Mouse (Mus musculus) thymus, postnatal 25 days (tissue): ENCODE results near the gene Hoxc9.

ENCODE experiments used
- DNase-seq: peaks from one replicate; pipeline ENCODE4 v3.0.0; 2022

The Hoxc9 gene

DNA sequence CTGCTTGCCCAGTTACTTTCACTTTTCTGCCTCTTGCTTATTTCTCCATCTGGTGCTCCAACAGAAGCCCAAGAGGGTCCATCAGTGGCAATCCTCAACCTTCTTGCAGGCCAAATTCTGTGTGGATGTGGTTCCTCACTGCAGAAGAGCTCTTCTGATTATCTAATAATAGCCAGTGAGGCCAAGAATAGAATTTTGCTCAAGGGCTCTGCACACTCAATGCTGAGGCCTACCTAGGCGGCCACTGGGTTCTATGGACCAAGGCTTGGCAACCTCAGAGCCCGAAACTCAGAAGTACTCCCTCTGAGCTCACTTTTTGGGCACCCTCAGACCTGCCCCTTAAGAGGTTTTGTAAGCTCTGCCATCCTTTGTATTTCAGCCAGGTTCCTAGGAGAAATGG, 25.1 kb downstream of the Hoxc9 start:
- DNase-seq, result no peak

DNA sequence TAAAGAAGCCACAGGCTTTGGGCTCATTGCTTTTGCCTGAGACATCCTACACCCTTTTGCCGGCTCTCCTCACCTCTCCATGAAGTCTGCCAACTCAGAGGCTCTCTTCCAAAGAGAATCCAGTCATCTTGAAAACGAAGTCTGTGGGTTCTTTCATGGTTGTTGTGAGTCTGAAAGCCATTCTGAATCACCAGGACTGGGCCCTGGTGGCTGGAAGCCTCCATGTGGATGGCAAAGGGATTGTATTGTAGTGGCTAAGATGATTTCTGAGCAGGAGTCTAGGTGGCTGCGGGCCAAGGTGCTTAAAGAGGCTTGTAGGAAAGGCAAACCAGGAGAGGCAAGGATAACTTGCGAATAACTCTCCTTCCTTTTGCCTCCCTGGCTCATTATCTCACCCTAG, 25.9 kb downstream of the Hoxc9 start:
- DNase-seq, result no peak

DNA sequence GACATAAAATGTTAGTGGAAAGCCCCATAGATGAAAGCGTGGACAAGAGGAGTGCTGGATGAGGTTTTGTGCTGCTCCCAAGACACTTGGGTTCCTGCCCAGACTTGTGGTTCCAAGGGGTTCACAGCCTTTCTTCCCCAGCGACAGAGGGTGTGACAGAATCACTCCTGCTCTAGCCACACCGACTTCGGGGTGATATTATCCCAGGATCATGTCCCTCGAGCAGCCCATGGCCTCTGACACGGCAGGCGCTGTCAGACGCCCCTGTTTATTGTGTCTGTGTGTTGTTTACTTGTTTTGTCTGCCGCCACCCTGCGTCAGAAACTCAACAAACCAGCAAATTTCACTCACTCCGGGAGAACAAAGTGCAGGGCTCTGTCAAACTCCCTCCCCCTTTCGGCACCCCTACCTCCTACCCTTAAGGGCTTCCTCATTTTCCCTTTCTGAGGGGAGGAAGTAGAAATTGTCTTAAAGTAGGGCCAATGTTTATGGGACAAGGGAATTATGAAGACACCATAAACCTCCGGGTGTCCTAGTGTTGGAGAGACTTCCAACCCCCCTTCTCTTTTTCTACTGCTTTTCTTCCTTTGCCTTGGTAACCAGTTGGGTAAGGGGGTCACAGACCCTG, 26.7 kb downstream of the Hoxc9 start:
- DNase-seq, result no peak

DNA sequence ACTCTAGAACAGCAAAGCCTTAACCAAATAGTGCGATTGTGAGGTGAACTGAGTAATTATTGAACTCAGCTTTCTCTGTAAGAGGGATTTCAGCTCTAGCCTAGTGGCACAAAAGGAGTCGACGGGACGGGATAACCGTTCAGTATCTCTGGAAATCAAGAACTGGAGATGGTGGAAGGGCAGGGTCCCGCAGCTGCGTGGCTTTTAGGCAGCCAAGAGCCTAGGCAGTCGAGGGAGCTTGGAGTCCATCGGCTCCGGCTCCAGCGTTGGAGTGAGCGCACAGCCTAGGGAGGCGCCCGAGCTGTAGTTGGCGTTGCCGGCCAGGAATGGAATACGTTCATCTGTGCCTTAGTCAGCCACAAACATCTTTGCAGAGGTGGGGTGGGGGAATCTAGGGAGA, 29.1 kb downstream of the Hoxc9 start:
- DNase-seq, result no peak

DNA sequence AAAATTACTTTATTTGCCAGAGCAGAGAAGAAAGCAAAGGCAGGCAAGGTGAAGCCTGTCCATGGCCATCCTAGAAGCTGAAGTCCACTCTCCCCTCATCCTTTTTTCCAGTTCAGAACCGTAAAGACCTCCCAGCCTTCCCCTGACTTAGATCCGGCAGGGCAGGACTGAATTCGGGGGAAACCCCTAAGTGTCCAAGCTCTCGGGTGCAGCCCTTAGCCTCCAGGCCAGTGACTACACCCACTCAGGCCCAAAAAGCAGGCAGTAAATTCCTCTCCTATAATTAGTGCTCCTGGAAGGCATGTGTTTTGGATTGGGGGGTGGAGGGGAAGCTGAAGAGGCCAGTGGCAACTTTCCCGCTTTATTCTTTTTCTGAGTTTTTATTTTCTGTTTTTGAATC, 29.6 kb downstream of the Hoxc9 start:
- no peak for DNase-seq

DNA sequence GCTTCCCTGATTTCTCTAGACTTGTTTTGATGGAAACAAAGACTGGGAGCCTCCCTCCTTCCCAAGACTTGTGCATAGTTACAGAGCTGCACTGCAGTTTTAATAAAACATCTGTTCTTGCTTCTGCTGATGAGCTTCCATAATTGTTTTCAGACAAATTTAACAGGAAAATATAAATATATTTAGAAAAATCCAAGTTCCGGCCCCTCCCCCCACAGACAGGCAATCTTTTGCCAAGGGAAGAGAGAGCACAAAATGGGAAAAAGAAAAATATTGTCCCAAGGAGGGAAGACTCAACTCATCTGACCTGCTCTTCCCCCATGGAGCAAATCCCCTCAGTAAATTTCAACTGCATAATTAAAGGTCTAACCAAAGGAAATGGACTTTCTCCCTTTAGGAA, 30.1 kb downstream of the Hoxc9 start:
- DNase-seq, result no peak

DNA sequence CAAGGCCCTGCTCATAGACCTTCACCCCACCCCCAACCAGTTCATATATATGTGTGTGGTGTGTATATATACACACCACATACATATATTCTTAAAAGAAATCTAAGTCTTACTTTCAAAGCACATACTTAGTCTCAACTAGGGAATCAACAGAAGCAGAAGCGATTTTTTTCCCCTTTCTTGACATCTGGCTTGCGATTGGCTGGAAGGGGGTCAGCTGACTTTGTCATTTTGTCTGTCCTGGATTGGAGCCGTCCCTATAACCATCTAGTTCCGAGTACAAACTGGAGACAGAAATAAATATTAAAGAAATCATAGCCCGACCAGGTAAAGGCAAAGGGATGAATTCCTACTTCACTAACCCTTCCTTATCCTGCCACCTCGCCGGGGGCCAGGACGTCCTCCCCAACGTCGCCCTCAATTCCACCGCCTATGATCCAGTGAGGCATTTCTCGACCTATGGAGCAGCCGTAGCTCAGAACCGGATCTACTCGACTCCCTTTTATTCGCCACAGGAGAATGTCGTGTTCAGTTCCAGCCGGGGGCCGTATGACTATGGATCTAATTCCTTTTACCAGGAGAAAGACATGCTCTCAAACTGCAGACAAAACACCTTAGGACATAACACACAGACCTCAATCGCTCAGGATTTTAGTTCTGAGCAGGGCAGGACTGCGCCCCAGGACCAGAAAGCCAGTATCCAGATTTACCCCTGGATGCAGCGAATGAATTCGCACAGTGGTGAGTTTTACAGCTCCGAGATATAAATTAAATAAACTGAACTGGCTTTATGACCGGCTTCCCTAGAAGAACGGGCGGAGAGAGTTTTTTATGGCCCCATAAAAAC, 33.2 kb downstream of the Hoxc9 start:
- no peak for DNase-seq

DNA sequence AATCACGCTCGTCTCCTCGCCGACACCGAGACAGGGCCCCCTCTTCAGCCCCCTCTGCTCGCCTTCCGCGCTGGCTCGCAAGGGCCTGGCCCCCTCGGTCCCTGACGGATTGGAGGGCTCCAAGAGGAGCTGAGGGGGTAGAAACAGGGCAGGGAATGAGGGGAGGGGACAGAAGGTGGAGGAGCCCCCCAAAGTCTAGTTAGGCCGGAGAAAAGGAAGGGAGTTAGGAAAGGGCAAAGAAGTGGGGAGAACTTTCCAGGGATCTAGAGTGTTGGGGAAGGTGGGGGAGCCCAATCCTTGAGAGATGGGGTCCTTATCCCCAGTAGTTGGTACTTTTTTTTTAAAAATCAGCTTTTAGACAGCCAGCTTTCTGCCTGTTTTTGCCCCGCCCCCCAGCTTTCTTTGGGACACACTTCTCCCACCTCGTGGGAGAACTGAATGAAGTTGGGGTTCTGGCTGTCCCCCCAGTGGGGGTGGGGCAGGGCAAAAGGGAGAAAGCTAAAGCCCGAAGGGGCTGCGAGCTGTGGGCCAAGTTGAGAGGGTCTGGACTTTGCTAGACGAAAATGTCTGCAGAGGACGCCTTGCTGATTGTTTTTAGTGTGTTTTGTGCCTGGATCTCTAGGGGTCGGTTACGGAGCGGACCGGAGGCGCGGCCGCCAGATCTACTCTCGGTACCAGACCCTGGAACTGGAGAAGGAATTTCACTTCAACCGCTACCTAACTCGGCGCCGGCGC, 34.0 kb downstream of the Hoxc9 start:
- DNase-seq, result no peak

DNA sequence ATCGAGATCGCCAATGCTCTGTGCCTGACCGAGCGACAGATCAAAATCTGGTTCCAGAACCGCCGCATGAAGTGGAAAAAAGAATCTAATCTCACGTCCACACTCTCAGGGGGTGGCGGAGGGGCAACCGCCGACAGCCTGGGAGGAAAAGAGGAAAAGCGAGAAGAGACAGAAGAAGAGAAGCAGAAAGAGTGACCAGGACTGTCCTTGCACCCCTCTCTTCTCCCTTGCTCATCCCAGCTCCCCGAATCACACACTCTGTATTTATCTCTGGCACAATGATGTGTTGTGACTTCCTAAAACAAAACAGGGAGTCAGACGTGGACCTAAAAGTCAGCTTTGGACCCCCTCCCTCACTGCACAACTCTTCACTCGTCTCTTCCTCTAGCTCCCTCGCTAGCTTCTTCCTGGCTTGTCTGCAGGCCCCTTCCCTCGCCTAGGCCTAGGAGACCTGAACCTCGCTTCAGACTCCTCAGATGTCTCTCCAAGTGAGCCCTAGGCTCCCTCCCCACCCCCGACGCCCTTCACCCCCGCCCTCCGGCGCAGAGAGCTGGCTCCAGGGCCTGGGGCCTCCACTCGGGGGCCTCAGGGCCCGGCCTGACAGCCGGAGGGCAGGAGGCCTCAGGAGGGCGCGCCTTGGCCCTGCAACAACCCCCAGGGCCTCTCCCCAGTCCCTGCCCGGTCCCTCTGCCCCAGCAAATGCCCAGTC, 34.8 kb downstream of the Hoxc9 start:
- no peak for DNase-seq

DNA sequence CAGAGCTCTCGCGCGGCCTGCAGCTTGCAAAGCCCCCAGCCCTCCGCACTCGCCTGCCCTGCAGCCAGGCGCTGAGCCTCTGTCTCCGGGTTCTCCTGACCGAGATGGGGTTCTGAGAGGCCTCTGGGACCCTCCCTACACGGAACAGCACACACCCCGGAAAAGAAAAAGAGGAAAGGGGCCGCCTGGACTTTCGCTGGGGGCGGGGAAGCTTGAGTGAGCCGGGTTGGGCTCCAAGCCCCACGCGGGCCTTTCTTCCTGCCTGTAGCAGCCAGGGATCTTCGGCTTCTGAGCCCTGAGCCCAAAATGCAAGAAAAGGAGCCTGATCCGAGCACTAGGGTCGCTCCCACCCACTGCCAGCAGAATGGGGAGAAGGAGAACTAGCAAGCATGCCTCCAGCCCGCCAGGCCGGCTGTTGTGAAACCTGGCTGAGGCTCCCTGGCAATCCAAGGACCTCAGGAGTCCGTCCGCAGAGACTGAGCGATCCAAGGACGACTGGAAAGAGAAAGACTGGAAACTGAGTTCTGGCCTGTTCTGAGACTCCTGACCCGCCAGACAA, 35.8 kb downstream of the Hoxc9 start:
- no peak for DNase-seq

DNA sequence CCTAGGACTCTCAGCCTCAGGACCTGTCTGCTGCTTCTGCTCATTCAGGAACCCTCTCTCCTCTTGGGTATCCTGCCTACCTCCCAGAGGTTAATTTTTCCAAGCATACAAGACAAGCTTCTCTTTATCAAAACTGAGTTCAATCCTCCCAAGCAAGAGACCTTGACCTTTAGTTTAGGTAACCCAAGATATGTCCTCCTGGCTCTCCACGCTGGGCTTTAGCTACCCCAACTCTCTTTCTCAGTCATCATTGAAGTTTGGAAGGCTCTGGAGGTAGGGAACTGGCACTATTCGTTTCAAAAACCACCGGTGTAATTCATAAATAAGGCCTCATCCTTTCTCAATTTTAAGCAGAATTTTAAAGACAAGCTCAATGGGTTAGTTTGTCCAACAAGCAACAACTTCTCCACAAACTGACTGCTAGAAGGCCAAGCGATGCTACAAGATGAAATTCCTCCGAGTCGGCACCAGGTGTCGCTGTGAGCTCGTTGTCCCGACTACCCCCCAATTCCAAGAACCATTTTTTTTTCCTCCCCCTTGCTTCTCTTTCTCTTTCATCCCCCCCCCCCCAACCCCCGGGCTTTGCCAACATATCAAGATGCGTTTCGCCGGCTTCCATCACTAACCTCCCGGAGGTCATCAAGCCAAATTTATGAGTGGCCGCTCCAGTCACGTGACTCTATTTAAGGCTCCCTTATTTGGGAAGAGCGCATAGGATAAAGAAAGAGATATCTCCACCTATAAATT, 37.2 kb downstream of the Hoxc9 start:
- DNase-seq, result no peak

DNA sequence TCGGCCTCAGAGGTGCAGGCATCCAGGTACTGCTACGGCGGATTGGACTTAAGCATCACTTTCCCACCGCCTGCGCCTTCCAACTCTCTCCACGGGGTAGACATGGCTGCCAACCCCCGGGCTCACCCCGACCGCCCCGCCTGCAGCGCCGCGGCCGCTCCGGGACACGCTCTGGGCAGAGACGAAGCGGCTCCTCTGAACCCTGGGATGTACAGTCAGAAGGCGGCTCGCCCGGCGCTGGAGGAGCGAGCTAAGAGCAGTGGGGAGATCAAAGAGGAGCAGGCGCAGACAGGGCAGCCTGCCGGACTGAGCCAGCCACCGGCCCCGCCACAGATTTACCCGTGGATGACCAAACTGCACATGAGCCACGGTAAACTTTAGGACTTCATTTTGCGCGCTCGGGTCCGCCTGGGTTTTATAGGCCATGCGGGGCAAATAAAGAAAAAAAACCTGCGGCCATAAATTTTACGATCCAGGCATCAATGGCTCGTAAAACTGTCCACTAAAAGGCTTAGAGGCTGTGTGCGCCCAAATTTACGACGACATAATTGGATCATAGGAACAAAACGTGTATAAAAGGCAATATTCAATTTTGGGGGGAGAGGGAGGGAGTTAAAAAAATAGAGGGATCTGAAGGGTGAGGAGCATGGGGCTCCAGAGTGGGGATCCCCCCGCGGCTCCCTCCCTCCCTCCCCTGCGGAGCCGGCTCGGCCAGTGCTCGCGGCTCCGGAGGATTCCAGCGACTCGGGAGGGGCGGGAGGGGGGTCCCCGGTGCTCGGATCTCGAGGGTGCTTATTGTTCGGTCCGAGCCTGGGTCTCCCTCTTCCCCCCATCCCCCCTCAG, 38.1 kb downstream of the Hoxc9 start:
- no peak for DNase-seq

DNA sequence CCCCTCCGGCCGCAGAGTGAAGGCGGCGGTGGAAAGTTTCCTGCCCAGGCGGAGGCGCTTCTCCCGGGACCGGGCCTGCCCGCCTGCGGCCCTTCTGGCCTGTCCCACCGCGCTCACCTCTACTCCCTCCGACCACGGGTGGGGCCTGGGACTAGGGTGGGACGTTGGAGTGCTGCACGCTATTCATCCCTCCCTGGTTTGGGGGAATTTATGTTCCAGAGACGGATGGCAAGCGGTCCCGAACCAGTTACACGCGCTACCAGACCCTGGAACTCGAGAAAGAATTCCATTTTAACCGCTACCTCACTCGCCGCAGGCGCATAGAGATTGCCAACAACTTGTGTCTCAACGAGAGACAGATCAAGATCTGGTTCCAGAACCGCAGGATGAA, 38.8 kb downstream of the Hoxc9 start:
- DNase-seq, result no peak

DNA sequence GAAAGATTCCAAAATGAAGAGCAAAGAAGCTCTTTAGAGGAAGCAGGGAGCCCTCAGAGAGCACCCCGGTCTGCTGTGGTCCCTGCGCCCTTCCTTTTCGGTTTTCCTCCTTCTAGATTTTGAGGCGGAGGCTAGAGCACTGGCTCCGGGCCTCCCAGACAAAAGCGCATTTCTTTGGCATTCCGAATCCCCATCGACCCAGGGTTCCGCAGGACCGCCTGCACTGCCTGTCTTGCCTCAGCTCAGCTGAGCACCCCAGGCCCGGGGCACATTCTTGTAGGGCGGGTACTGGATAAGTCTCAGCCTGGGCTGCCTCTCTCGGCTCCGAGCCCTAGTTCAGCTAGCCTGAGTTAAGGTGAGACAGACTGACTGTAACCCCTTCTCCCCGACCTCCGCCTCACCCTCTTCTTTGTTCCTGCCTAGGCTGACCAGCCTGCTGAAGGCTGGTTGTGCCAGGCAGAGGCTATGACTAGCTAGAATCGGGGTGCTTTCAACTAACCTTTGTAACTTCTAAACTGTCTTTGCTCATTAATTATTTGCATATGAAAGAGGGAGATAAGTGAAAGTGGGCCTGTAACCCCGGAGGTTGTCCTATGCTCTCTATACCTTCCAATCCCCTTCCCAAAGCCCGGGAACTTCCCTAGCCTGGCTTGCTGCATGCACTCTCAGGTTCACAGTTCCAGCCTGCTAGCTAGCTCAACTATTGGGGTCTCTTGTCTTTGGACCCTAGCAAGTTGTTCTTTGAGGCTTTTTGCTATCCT, 39.3 kb downstream of the Hoxc9 start:
- no peak for DNase-seq

DNA sequence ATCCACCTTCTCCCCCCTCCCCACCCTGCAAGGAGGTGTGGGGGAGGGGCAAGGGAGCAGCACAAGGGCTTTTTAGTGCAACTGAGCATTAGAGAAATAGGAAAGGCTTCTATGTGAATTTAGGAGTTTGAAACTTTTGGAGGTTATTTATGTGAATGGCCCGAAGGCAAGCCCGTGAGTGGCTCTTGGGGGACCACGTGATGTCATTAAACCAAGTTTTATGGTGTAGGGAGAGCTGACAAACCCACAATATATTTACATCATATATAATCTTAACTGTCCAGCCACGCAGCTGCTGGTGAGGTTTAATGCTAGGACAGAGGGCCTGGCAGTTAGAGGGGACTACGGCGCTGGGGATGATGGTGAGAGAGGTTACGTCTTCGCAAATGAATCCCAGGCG, 42.4 kb downstream of the Hoxc9 start, which contains the start of gene Hoxc4:
Hoxc4 (plus strand) TSS at position 299 of the 400 bp plus-strand sequence.
- no peak for DNase-seq

DNA sequence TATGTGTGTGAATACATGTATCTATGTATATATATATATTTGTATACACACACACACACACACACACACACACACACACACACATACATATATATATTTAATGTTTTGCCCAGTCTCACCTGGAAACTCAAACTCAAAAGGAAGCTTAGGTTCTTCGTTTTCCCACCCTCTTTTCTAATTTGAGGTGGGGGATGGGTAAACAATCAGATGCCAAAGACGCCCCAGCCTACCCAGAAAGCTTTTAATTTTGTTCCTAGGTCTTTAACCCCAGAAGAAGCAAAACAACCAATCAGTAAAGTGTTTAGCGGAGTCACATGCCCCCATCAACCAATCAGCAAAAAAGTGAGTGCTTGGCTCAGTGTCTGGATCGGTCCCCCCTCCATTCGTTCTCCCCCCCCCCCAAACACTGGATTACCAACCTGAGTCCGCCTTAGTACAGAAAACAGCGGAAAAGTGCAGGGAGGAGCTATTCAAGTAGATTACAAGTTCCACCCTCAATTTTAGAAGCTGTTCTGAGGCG, 44.7 kb downstream of the Hoxc9 start:
- no peak for DNase-seq

DNA sequence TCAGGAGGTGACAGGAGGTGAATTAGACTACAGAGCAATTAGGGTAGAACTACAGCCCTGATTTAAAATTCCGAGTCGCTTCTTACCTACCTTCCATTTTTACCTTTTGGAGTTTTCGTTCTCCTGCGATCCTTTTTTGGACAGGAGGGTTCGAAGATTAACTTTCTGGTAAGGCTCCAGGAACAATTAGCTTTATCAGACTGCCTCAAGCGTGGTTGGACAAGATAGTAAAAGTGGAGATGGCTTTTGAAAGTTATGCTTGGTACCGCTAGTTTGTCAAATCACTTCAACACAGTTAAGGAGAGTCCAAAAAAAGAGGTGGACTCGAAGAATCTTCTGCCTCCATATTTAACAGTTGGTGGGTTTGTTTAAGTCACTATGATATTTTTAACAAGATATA, 45.3 kb downstream of the Hoxc9 start:
- DNase-seq, result no peak

DNA sequence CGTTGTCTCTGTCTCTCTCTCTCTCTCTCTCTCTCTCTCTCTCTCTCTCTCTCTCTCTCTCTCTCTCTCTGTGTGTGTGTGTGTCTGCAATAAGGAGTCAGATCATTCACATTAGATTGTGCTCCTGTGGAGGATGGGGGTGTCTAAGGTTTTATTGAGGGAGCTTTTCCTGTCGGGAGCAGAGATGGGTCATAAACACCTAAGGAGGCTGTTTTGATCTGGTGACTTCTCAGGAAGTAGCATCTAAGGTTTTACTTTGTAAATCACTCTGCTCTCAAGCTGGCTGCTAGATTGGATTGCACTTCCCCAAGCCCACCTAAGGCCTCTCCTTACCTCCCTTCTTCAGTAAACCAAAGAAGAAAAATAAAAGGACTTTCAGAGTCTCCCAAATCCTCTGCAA, 47.9 kb downstream of the Hoxc9 start:
- DNase-seq, result no peak

DNA sequence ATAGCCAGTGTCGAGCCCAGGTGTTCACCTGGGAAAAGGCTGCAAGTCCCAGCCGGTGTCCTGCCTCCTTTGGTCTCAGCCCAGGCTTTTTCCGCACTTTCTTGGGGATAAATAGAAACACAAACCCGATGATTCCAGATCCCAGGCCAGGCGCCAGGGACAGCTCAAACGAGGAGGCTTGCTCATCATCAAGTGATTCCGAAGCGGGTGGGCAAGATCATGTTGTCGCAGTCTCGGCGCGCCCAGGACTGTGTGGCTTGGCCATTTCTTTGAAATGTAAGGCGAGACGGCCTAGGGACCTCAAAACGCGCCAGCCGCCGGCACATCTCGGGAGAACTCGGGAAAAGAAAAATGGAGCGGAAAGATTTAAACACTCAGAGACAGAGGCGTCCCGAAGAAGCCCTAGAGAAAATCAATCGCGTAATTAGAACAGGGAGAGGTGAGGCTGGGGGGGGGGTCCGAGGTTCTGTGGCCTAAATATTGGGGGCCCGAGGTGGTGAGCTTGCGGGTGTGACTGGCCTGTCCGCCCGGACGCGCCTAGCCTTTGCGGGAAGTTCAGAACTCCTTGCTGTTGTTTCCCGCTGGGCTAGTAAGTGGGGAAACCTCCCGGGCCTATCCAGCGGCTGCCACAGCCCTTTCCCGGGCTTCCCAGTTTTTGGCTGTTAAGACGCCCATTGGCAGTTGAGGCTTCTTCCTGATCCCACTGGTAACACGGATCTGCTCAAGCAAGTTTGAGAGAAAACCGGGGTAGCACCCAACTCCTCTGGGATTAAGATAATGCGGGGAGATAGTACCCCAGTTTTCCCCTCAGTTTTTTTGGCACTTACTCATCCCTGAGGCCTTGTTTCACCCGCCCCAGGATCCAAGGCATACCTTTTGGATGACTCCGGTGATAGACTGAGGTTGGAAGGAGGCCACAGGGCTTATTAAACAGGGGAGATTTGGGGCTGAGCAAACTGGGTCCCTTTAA, 51.3 kb downstream of the Hoxc9 start:
- no peak for DNase-seq
